Mouse (Mus musculus): Measurements from ENCODE around the gene Naip6. TPM values are rescaled to one million over a fixed set of nuclear protein-coding genes. Genes with fewer than 3 reads are reported as not detected.
"Not testable (repeated sequence)": the region's sequence is repeated elsewhere in the genome, so short reads cannot be mapped to it uniquely, and the experiment has no call there.

Naip6 gene
- polyA plus RNA-seq (2012; rRNA removed): 0.13 and 0.16 TPM in 2 replicates

DNA sequence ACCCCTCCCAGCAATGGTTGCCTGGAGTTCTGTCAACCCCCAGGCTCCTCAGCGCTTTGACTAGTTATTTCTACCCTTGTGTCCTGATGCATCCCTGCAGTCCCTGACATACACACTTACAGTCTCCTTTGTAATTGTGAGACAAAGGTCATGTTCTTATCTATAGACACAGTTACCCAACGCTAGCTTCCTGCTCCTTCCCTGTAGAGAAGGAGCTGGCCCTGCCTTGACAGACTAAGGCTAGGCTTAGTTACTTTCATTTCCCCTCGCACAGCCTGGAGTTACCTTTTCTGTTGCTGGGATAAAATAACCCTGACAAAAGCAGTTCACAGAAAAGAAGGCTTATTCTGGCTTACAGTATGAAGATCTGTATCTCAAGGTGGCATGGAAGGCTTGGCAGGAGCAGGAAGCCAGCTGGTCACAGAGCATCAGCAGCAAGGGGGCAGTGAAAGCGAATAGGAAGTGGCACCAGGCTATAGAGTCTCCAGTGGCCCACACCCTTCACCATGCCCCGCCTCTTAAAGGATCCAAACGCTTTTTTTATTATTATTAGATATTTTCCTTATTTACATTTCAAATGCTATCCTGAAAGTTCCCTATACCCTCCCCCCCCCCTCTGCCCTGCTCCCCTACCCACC is at the start of gene Naip6:
TSS of gene Naip6 (minus strand) at position 419 of the 638 bp plus-strand sequence.
- DNase-seq (ENCODE audit: low read depth): not testable (repeated sequence)

- not testable (repeated sequence) for DNase-seq (ENCODE audit: low read depth)
Measured at GRCm38 (mm10) chr13:100352315-100352714, 34.8 kb upstream of the Naip6 start.

DNA sequence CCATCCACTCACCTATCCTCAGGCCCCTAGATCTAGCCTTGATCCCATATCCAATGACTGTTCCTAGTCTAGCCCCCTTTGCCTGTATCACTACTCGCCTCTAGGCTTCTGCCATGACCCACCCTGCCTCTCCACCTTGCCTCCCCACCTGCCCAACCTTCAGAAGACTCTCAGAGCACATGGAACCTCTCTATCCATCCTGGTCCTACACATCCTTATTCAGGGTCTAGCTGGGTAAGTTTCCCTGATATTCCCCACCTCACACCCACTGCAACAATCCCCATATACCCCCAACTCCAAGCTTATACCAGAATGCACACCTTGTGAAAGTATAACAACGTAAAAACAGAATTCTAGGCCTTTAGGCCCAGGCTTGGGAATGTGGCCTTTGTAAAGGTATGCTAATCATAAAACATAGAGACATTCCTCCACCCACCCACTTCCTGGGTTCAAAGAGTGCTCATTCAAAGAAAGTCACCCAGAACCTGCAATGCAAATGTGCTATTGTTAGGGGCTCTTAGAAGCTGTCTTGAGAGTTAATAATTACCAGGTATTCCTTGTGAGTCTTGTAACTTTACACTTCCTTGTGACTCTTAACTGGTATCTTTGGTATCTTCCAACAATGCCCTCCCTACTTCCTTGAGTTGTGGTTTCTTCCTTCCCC is 32.2 kb upstream of the Naip6 start:
- DNase-seq (ENCODE audit: low read depth): not testable (repeated sequence)

DNA sequence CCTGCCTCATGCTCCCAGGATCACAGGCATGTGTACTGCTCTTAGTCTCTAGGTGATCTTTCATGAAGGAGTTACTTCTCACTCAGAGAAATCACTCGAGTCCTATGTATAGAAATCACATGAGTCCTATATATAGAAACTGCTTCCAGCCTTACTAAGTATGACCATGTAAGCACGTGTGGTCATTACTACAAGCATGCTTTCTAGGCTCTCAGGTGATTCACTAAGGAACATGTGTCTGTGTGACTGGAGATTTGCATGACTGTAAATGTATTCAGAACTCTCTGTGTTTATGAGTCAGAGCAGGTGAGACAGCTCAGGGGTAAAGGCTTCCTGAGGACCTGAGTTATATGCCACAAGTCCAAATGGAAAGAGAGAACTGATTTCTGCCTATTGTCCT is 24.3 kb upstream of the Naip6 start:
- DNase-seq (ENCODE audit: low read depth): no peak
- TF ChIP-seq CTCF (IDR thresholded peaks at IDR 0.05; ENCODE audit: borderline replicate concordance, extremely low read depth, insufficient read depth, insufficient read length): no peak

GRCm38 (mm10) chr13:100331728-100332127 is 14.3 kb upstream of the Naip6 start:
- not testable (repeated sequence) for DNase-seq (ENCODE audit: low read depth)

DNA sequence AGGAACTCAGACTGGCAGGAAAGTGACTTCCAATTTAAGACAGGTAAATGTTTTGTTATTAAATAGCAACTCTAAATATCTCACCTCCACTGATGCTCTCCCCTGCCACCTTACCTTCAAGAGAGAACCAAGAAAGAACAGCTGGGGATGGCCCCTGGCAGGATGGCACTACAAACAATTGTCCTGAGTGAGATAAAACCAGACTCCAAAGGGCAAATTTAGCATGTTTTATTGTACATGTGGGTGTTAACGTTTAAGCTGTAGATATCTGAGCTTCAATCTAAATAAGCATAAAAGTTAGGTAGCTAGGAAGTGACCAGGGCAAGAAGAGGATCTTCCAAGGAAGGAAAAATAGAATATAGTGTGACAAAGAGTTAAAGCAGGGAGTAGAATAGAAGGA is 11.4 kb upstream of the Naip6 start:
- not testable (repeated sequence) for DNase-seq (ENCODE audit: low read depth)

- DNase-seq (ENCODE audit: low read depth): not testable (repeated sequence)
Measured at GRCm38 (mm10) chr13:100328029-100328428, 10.6 kb upstream of the Naip6 start.

DNA sequence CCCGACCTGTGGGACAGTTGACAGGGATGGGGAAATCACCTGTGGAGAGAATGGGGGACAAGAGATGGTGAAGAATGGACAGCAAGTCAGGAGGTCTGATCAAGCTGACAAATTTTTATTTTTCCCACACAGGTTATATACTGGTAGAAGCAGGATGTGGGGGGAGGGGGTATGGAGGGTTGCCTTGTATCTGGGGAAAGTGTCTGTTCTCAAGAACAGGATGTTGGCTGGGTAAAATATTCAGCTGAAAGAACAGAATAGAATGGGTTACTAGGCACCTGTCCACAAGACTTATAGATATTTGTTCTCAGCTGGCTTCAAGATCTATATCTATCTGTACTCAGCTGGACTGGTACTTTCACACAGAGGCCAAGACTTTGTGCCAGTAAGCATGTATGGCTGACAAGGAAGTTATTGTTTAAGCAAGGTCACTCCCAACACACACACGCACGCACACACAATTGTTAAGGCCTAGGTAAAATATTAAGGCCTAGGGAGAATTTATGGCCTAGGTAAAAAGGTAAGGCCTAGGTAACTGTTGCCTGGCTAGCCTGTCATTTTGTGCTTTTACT is 4.9 kb upstream of the Naip6 start:
- not testable (repeated sequence) for DNase-seq (ENCODE audit: low read depth)

DNA sequence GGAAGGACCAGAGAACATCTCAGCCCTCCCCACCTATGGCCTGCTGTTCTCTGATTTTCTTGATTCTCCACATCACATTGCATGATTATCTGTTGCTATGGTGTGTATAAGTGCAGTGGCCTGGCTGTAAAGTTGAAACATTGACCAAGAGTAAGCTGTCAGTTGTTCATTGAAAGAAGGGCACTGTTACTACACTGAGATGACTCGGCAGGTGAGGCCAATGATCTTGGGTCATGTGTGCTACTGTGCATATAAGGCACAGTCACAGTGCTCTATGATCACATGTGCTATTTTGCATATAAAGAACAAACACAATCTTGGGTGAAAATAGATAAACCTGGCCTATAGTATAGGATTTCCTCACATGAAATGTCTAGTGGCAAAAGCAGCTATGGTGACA is 32.9 kb downstream of the Naip6 start:
- no peak for TF ChIP-seq CTCF (IDR thresholded peaks at IDR 0.05; ENCODE audit: borderline replicate concordance, extremely low read depth, insufficient read depth, insufficient read length)
- no peak for TF ChIP-seq POLR2A (IDR thresholded peaks at IDR 0.05; ENCODE audit: borderline replicate concordance, extremely low read depth, insufficient read depth, insufficient read length, poor library complexity, severe bottlenecking)
- DNase-seq (ENCODE audit: low read depth): no peak

DNA sequence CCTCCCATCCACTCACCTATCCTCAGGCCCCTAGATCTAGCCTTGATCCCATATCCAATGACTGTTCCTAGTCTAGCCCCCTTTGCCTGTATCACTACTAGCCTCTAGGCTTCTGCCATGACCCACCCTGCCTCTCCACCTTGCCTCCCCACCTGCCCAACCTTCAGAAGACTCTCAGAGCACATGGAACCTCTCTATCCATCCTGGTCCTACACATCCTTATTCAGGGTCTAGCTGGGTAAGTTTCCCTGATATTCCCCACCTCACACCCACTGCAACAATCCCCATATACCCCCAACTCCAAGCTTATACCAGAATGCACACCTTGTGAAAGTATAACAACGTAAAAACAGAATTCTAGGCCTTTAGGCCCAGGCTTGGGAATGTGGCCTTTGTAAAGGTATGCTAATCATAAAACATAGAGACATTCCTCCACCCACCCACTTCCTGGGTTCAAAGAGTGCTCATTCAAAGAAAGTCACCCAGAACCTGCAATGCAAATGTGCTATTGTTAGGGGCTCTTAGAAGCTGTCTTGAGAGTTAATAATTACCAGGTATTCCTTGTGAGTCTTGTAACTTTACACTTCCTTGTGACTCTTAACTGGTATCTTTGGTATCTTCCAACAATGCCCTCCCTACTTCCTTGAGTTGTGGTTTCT is 45.9 kb downstream of the Naip6 start:
- DNase-seq (ENCODE audit: low read depth): not testable (repeated sequence)

- DNase-seq (ENCODE audit: low read depth): not testable (repeated sequence)
Measured at GRCm38 (mm10) chr13:100256996-100257395, 60.5 kb downstream of the Naip6 start.

DNA sequence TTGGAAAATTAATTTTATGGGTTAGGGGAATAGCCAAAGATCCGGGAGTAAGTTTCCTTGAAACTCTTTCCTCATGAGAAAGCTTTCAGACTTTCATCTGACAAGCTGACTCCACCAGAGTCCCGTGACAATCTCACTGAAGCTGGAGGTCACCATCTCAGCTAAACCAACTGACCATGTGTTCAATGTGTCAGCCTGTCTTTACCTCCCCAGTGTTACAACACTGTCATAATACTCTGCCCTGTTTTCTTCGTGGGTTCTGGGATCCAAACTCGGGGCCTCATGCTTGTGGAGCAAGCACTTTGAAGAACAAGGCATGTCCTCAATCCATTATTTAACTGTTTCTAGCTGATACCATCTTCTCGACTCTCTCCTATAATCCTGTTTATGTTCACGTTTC is 61.5 kb downstream of the Naip6 start:
- DNase-seq (ENCODE audit: low read depth): not testable (repeated sequence)

DNA sequence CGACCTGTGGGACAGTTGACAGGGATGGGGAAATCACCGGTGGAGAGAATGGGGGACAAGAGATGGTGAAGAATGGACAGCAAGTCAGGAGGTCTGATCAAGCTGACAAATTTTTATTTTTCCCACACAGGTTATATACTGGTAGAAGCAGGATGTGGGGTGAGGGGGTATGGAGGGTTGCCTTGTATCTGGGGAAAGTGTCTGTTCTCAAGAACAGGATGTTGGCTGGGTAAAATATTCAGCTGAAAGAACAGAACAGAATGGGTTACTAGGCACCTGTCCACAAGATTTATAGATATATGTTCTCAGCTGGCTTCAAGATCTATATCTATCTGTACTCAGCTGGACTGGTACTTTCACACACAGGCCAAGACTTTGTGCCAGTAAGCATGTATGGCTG is 65.6 kb downstream of the Naip6 start:
- not testable (repeated sequence) for DNase-seq (ENCODE audit: low read depth)

DNA sequence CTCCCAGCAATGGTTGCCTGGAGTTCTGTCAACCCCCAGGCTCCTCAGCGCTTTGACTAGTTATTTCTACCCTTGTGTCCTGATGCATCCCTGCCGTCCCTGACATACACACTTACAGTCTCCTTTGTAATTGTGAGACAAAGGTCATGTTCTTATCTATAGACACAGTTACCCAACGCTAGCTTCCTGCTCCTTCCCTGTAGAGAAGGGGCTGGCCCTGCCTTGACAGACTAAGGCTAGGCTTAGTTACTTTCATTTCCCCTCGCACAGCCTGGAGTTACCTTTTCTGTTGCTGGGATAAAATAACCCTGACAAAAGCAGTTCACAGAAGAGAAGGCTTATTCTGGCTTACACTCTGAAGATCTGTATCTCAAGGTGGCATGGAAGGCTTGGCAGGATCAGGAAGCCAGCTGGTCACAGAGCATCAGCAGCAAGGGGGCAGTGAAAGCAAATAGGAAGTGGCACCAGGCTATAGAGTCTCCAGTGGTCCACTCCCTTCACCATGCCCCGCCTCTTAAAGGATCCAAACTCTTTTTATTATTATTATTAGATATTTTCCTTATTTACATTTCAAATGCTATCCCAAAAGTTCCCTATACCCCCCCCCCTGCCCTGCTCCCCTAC is 70.5 kb downstream of the Naip6 start:
- not testable (repeated sequence) for DNase-seq (ENCODE audit: low read depth)

GRCm38 (mm10) chr13:100246223-100246622 is 71.3 kb downstream of the Naip6 start, which contains the start of gene Naip5:
TSS of gene Naip5 (minus strand) at chr13:100246323.
- not testable (repeated sequence) for DNase-seq (ENCODE audit: low read depth)

Data from brain, embryonic 14.5 days (tissue).